Comparison of ENCODE assay signal across 9 mouse cellular contexts in the genomic region with DNA sequence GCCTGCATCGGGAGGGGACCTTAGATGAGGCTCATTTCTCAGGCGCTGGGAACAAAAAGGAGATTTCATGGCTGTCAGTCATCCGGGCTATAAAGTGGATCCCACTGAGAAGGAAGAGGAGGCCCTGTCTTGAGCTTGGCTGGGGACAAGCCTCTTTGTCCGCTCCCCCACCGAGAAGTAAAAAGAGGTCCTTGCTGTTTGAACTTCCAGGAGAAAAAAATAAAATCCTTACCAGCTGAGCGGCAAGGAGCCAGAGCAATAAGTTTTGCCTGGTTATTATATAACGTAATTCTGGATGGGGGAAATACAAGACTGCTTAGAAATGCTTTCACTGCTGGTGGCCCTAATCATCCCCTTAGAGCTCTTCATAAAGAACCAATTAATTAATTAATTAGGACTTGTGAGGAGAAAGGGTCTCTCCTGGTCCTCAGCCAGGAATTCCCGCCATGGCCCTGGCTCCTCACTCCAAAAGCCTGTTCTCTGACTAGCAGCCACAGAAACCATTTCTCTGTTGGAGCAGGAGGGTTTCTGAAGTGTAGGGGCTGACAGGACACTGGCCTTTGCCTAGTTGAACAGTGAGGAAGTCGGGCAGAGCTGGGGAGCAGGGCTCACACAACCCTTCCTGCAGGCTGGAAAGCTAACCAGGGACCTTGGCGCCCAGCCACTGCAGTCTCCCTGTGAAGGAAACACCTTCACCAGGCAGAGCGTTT.
DNase-seq lines count a peak whose midpoint lies in the region; ATAC-seq and TF ChIP-seq lines count a peak whose summit lies in the region.
"Had no signal": no experiment of that assay in that cellular context is flagged by ENCODE, and none has a peak within 500 bp of the region (broad histone marks: within the 10 kb centered on the region; RNA-seq: fewer than 3 reads in every experiment).

No protein-coding gene starts in this region.

- intact Hi-C loops in gastrocnemius, postnatal 36 days (cut with DNase I), result no loop called here

- ATAC-seq in forebrain, embryonic 15.5 days (replicated peaks), result peak; percentile 68
- ATAC-seq in midbrain, embryonic 13.5 days, result peak; percentile 86

- H3K9me3 ChIP-seq in forebrain, embryonic 15.5 days, result no peaks in the 10 kb centered on the region
- H3K9me3 ChIP-seq in midbrain, embryonic 13.5 days, result no peaks in the 10 kb centered on the region
- H3K9me3 ChIP-seq: liver, embryonic 13.5 days had no signal

- no peaks in the 10 kb centered on the region for H3K4me1 ChIP-seq in kidney, adult 2 months (ENCODE audit: control insufficient read depth, insufficient read depth, low read length)
- peaks cover 25% of the 10 kb centered on the region for H3K4me1 ChIP-seq in forebrain, embryonic 15.5 days
- H3K4me1 ChIP-seq in midbrain, embryonic 13.5 days (replicated peaks), result peaks cover 33% of the 10 kb centered on the region
- H3K4me1 ChIP-seq: liver, embryonic 13.5 days had no signal

- no peaks in the 10 kb centered on the region for H3K27me3 ChIP-seq in kidney, adult 2 months (replicated peaks; ENCODE audit: control insufficient read depth, insufficient read depth, low read length)
- H3K27me3 ChIP-seq in forebrain, embryonic 15.5 days, result peaks cover 8% of the 10 kb centered on the region; the same call in 1 of the 2 replicates
- H3K27me3 ChIP-seq in midbrain, embryonic 13.5 days, result peaks cover 77% of the 10 kb centered on the region
- H3K27me3 ChIP-seq: liver, embryonic 13.5 days had no signal

- H3K36me3 ChIP-seq in kidney, adult 2 months (ENCODE audit: control insufficient read depth, insufficient read depth, low read length), result no peaks in the 10 kb centered on the region
- H3K36me3 ChIP-seq in forebrain, embryonic 15.5 days, result no peaks in the 10 kb centered on the region
- no peaks in the 10 kb centered on the region for H3K36me3 ChIP-seq in midbrain, embryonic 13.5 days
- H3K36me3 ChIP-seq: liver, embryonic 13.5 days had no signal

- H3K27ac ChIP-seq in kidney, adult 2 months (ENCODE audit: insufficient read depth, low read depth, low read length), result no peak overlapping the region
- 0 out of 2 replicates have a peak overlapping the region, but pooled peaks have one; percentile 2 for H3K27ac ChIP-seq in forebrain, embryonic 15.5 days (replicated peaks)
- H3K27ac ChIP-seq in midbrain, embryonic 13.5 days, result peak overlapping the region; percentile 51; the same call in 1 of the 2 replicates
- H3K27ac ChIP-seq: liver, embryonic 13.5 days had no signal

- no peak overlapping the region for H3K9ac ChIP-seq in forebrain, embryonic 15.5 days (replicated peaks)
- no peak overlapping the region for H3K9ac ChIP-seq in midbrain, embryonic 13.5 days (replicated peaks)
- H3K9ac ChIP-seq: liver, embryonic 13.5 days had no signal

- peak; percentile 24 for DNase-seq in kidney, adult 2 months
- DNase-seq in kidney, adult 9 months, result no peak
- peak; percentile 79 for DNase-seq in cerebellum, adult 8-10 months
- DNase-seq in ovary, postnatal 14 days (ENCODE audit: low spot score), result no peak
- no peak for DNase-seq in gastrocnemius, postnatal 36 days
- DNase-seq in thymus, postnatal 36 days, result no peak
- DNase-seq: liver, embryonic 13.5 days had no signal

- 50% methylated on average over 11 of the region's 11 CpGs for WGBS in kidney, adult 2 months
- WGBS in forebrain, embryonic 15.5 days, result 4% methylated on average over 11 of the region's 11 CpGs
- 6% methylated on average over 11 of the region's 11 CpGs for WGBS in midbrain, embryonic 13.5 days

- TF ChIP-seq POLR2A in kidney, adult 2 months (IDR thresholded peaks at IDR 0.05; ENCODE audit: low read depth, low read length), result no peak

- H3K4me3 ChIP-seq in kidney, adult 2 months (ENCODE audit: insufficient read depth, low read depth, low read length), result no peak overlapping the region
- no peak overlapping the region for H3K4me3 ChIP-seq in forebrain, embryonic 15.5 days
- H3K4me3 ChIP-seq in midbrain, embryonic 13.5 days (replicated peaks), result no peak overlapping the region
- H3K4me3 ChIP-seq: liver, embryonic 13.5 days had no signal

- no peak for TF ChIP-seq CTCF in kidney, adult 2 months (conservative IDR thresholded peaks at IDR 0.05; ENCODE audit: insufficient read depth, insufficient read length, low read depth, low read length)

- H3K4me2 ChIP-seq in forebrain, embryonic 15.5 days (replicated peaks), result no peak overlapping the region
- no peak overlapping the region; the same call in 1 of the 2 replicates for H3K4me2 ChIP-seq in midbrain, embryonic 13.5 days (replicated peaks)
- H3K4me2 ChIP-seq: liver, embryonic 13.5 days had no signal

Comparison
In these comparisons a context has a peak if more than half of its experiments do, and no peak if none do; other contexts are left out.
1. DNase-seq: peak in kidney, adult 2 months (single experiment) and cerebellum, adult 8-10 months (single experiment); none in kidney, adult 9 months (single experiment), ovary, postnatal 14 days (single experiment), gastrocnemius, postnatal 36 days (0 of 2) and thymus, postnatal 36 days (0 of 2).